Mouse (Mus musculus) myocyte (in vitro differentiated cells): ENCODE data around the gene Tlr5. TPM values are rescaled to one million over a fixed set of nuclear protein-coding genes. Genes with fewer than 3 reads are reported as not detected.

Experiments used
- H3K27me3 ChIP-seq: one replicate; pipeline ENCODE4 v1.6.1; 2011; ENCODE audit not compliant: control insufficient read depth, insufficient read depth, insufficient read length
- H3K36me3 ChIP-seq: one replicate; pipeline ENCODE4 v1.6.1; 2011; ENCODE audit not compliant: control insufficient read depth, insufficient read depth
- H3K4me2 ChIP-seq: one replicate; pipeline ENCODE4 v1.6.1; 2011; ENCODE audit warnings: low read depth, control low read depth
- H3K4me3 ChIP-seq: one replicate; pipeline ENCODE4 v1.5.1; 2011; ENCODE audit warnings: mild to moderate bottlenecking, control low read depth, moderate library complexity
- H3K79me2 ChIP-seq: one replicate; pipeline ENCODE4 v1.6.1; 2011; ENCODE audit not compliant: control insufficient read depth, insufficient read depth
- H3ac ChIP-seq: one replicate; pipeline ENCODE4 v1.6.1; 2011; ENCODE audit not compliant: control insufficient read depth, insufficient read length
- CEBPB ChIP-seq: IDR thresholded peaks from 2 replicates; pipeline ENCODE4 v1.6.1; 2011; ENCODE audit warnings: mild to moderate bottlenecking, moderate library complexity; ENCODE audit not compliant: poor library complexity, insufficient read depth, severe bottlenecking
- E2F4 ChIP-seq: IDR thresholded peaks from one replicate; pipeline ENCODE4 v1.6.1; 2011; ENCODE audit warnings: mild to moderate bottlenecking, control low read depth, moderate library complexity; ENCODE audit not compliant: insufficient read depth
- MAX ChIP-seq: IDR thresholded peaks from one replicate; pipeline ENCODE4 v1.6.1; 2011; ENCODE audit warnings: low read depth, mild to moderate bottlenecking, control low read depth
- MYOD1 ChIP-seq, 3 experiments: IDR thresholded peaks; one replicate each; pipeline ENCODE4 v1.6.1; 2011; ENCODE audit warnings: control low read depth in 2 of 3, low read depth in 2 of 3, mild to moderate bottlenecking in 2 of 3, moderate library complexity in 1 of 3; ENCODE audit not compliant: insufficient read length in 2 of 3, control insufficient read depth in 1 of 3
- MYOG ChIP-seq, 3 experiments: IDR thresholded peaks; one replicate each; pipeline ENCODE4 v1.6.1; 2011; ENCODE audit warnings: control low read depth in 2 of 3, low read depth in 2 of 3, mild to moderate bottlenecking in 2 of 3; ENCODE audit not compliant: insufficient read length in 2 of 3, control insufficient read depth in 1 of 3, insufficient read depth in 1 of 3
- POLR2A ChIP-seq: IDR thresholded peaks from one replicate; pipeline ENCODE4 v1.6.1; 2011; ENCODE audit warnings: low read depth, mild to moderate bottlenecking, control low read depth, moderate library complexity; ENCODE audit not compliant: insufficient read length
- POLR2AphosphoS2 ChIP-seq: IDR thresholded peaks from one replicate; pipeline ENCODE4 v1.6.1; 2011; ENCODE audit warnings: low read depth, control low read depth; ENCODE audit not compliant: insufficient read length
- REST ChIP-seq: IDR thresholded peaks from one replicate; pipeline ENCODE4 v1.6.1; 2011; ENCODE audit warnings: mild to moderate bottlenecking, control low read depth, moderate library complexity; ENCODE audit not compliant: insufficient read depth, insufficient read length
- SRF ChIP-seq: IDR thresholded peaks from one replicate; pipeline ENCODE4 v1.6.1; 2011; ENCODE audit warnings: low read depth; ENCODE audit not compliant: control insufficient read depth, insufficient read length
- TCF12 ChIP-seq: IDR thresholded peaks from one replicate; pipeline ENCODE4 v1.6.1; 2011; ENCODE audit warnings: mild to moderate bottlenecking, control low read depth; ENCODE audit not compliant: poor library complexity, insufficient read depth, severe bottlenecking
- TCF3 ChIP-seq: IDR thresholded peaks from one replicate; pipeline ENCODE4 v1.6.1; 2011; ENCODE audit warnings: low read depth, control low read depth; ENCODE audit not compliant: insufficient read length
- USF1 ChIP-seq: IDR thresholded peaks from one replicate; pipeline ENCODE4 v1.6.1; 2011; ENCODE audit warnings: low read depth, mild to moderate bottlenecking, control low read depth, moderate library complexity
- polyA plus RNA-seq: library from polyadenylated mRNA; unstranded; fragments of >200 nt; fragmentation: generic; extraction: Trizol; gene quantifications from one replicate; pipeline ENCODE4 v1.2.1, GENCODE M21; 2012; ENCODE audit warnings: missing spikeins

Gene Tlr5
- polyA plus RNA-seq, 1 experiment, result not detected

DNA sequence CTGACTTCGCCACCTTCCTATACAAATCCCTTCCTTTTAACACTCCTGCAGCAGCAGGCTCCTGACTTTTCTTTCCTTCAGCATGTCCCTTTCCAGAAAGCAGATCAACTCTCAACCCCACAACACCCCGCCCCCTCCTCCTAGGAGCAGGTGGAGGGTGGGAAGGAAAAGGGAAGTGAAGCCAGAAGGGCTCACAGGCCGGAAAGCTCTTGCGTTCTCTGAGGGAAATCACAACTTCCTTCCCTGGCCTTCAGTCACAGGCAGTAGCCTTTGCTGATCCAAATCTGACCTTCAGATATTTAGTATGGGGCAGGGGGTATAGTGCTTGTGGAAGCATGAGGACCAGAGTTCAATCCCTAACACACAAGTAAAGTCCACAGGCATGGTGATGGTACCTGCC lies 921 bp upstream of the Tlr5 start:
- Histone ChIP-seq H3K4me2 (no peak overlapping the region), H3ac (no peak overlapping the region), H3K36me3 (no peaks in the 10 kb centered on the region), H3K27me3 (no peaks in the 10 kb centered on the region), H3K4me3 (no peak overlapping the region), H3K79me2 (no peaks in the 10 kb centered on the region)
- TF ChIP-seq MYOD1 (IDR thresholded peaks at IDR 0.05; ENCODE audit: control insufficient read depth in 1 of 3, insufficient read length in 2 of 3, low read depth in 2 of 3) (no peak), MYOG (IDR thresholded peaks at IDR 0.05; ENCODE audit: control insufficient read depth in 1 of 3, insufficient read depth in 1 of 3, insufficient read length in 2 of 3, low read depth in 2 of 3) (no peak), POLR2A (no peak), CEBPB (no peak), USF1 (no peak), E2F4 (no peak), TCF3 (no peak), SRF (no peak), POLR2AphosphoS2 (no peak), REST (no peak), TCF12 (no peak), MAX (no peak)

DNA sequence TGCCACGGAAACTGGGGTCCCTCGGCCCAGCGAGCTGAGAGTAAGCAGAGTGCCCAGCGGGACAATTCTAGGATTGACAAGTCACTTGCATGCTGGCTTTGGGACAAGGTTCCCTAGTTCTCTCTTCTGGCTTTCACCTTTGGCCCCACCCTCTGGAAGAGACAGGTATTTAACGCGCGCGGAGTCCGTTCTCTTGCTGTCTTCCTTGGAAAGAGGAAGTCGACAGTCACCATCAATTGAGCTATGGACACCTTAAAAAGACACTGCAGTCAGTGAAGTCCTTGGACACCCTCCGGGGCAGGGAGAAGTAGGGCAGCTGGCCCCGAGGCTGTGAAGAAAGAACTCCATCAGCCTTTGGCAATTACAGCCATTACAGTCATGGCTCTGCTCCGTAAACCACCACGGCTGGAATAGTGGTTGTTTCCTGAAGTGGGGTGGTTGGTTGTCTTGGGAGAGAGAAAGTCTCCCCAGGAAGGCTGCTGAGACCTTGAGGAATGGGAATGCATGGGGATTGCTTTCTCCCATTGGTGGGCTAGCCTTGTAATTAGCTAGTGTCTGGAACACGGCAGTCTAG lies 546 bp downstream of the Tlr5 start:
- TF ChIP-seq MAX, result no peak
- no peak for TF ChIP-seq POLR2A
- TF ChIP-seq REST, result no peak
- no peak for TF ChIP-seq TCF3
- no peak for TF ChIP-seq E2F4
- no peak for TF ChIP-seq CEBPB
- no peak for TF ChIP-seq SRF
- no peak for TF ChIP-seq MYOG (IDR thresholded peaks at IDR 0.05; ENCODE audit: control insufficient read depth in 1 of 3, insufficient read depth in 1 of 3, insufficient read length in 2 of 3, low read depth in 2 of 3)
- TF ChIP-seq TCF12, result no peak
- no peak for TF ChIP-seq POLR2AphosphoS2
- no peak for TF ChIP-seq USF1
- TF ChIP-seq MYOD1 (IDR thresholded peaks at IDR 0.05; ENCODE audit: control insufficient read depth in 1 of 3, insufficient read length in 2 of 3, low read depth in 2 of 3), result no peak
- no peaks in the 10 kb centered on the region for H3K36me3 ChIP-seq
- no peak overlapping the region for H3K4me3 ChIP-seq
- H3ac ChIP-seq, result no peak overlapping the region
- no peak overlapping the region for H3K4me2 ChIP-seq
- H3K79me2 ChIP-seq, result no peaks in the 10 kb centered on the region
- H3K27me3 ChIP-seq, result no peaks in the 10 kb centered on the region

DNA sequence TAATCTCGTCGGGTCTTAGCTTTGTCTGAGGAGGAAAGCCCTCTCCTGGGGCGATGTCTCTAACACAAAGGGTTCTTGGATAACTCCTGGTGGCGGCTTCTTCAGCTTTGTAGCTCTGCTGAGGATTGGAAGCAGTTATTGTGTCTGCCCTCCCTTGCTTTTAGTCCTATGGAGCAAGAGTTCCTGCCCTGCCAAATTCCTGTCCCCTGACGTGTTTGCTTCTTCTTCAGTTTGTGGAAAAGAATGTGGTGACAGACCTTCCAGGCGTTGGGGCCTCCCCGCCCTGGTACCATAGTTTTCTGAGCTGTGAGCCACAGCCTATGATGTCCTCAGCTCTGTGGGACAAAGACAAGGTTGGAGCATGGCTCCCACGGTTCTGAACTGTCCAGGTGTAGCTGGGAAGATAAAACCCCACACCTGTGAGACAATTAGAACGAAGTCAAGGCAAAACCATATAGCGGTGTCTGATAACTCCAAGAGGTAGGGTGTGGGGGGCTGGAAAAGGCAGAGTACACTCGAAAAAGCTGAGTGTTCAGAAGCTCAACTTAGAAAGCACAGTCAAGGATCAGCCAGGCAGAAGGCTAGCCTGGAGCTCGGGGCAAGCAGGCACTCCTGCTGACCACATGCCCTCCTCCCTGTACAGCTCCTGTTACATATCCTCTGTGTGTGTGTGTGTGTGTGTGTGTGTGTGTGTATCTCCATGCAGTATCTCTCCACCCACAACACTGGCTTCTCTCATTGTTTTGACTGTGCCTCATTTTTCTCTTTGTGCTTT lies 1.8 kb downstream of the Tlr5 start:
- peak overlapping the region; percentile 41 for H3K4me2 ChIP-seq
- H3K27me3 ChIP-seq, result no peaks in the 10 kb centered on the region
- no peaks in the 10 kb centered on the region for H3K36me3 ChIP-seq
- H3K79me2 ChIP-seq, result no peaks in the 10 kb centered on the region
- H3K4me3 ChIP-seq, result no peak overlapping the region
- no peak overlapping the region for H3ac ChIP-seq
- TF ChIP-seq REST, result no peak
- no peak for TF ChIP-seq CEBPB
- TF ChIP-seq MYOD1 (IDR thresholded peaks at IDR 0.05; ENCODE audit: control insufficient read depth in 1 of 3, insufficient read length in 2 of 3, low read depth in 2 of 3), result peak in 1 of 3 experiments; percentile 12
- no peak for TF ChIP-seq POLR2A
- TF ChIP-seq E2F4, result no peak
- TF ChIP-seq MYOG (IDR thresholded peaks at IDR 0.05; ENCODE audit: control insufficient read depth in 1 of 3, insufficient read depth in 1 of 3, insufficient read length in 2 of 3, low read depth in 2 of 3), result peak in 1 of 3 experiments; percentile 6

DNA sequence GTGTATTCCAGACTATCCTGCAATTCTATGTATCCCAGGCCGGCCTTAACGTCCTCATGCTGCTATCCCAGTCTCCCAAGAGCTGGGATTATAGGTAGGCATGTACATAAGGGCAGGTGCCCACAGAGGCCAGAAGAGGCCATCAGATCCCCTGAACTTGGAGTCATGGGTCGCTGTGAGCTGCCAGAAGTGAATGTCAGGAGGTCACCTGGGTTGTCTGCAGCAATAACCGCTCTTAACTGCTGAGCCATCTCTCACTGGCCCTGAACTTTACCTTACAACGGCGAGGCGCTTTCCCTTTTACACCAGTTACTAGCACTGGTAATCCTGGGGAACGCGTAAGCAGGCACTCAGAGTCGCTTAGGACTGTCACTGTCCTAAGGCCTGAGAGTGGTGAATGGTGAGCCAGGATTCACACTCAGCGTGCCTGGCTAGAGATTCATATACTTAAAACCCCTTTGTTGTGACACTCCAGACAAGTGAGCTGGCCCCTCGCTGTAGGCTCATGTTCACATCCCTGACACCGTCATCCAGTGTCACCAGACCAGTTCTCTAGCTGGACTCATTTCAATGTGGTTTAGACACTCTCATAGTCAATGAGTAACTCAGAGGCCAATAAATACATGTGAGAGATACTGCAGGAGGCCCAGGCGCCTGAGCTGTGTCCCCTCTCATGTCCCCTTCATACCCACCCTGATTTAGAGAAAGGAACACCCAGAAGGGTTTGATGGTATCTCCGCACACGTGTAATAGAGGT lies 2.6 kb downstream of the Tlr5 start:
- Histone ChIP-seq H3ac (no peak overlapping the region), H3K4me2 (no peak overlapping the region), H3K79me2 (no peaks in the 10 kb centered on the region), H3K4me3 (no peak overlapping the region), H3K36me3 (no peaks in the 10 kb centered on the region), H3K27me3 (no peaks in the 10 kb centered on the region)
- no peak for TF ChIP-seq SRF
